Mouse (Mus musculus) skeletal muscle tissue, adult 2 months (tissue): ENCODE measurements around the gene Ip6k1.

ENCODE experiments used
- DNase-seq: peaks from one replicate; pipeline ENCODE4 v3.0.0-alpha.2; 2012; ENCODE audit warnings: low read depth, low spot score

Gene Ip6k1

GRCm38 (mm10) chr9:108056361-108057261 lies 54.3 kb downstream of the Ip6k1 start:
- no peak for DNase-seq

GRCm38 (mm10) chr9:108057262-108057562 lies 54.9 kb downstream of the Ip6k1 start:
- DNase-seq = peak; percentile 84

- no peak for DNase-seq
Measured at GRCm38 (mm10) chr9:108058291-108058690, 56.0 kb downstream of the Ip6k1 start.

- no peak for DNase-seq
Measured at GRCm38 (mm10) chr9:108062142-108062541, 59.8 kb downstream of the Ip6k1 start.

GRCm38 (mm10) chr9:108063361-108063760 lies 61.1 kb downstream of the Ip6k1 start:
- DNase-seq = no peak

- peak; percentile 88 for DNase-seq
Measured at GRCm38 (mm10) chr9:108065491-108066011, 63.2 kb downstream of the Ip6k1 start.

GRCm38 (mm10) chr9:108067199-108067598 lies 64.9 kb downstream of the Ip6k1 start:
- DNase-seq = no peak

GRCm38 (mm10) chr9:108067900-108068299 lies 65.6 kb downstream of the Ip6k1 start:
- DNase-seq = peak; percentile 90

- no peak for DNase-seq
Measured at GRCm38 (mm10) chr9:108069007-108069406, 66.7 kb downstream of the Ip6k1 start.

- no peak for DNase-seq
Measured at GRCm38 (mm10) chr9:108069529-108069928, 67.2 kb downstream of the Ip6k1 start.

- no peak for DNase-seq
Measured at GRCm38 (mm10) chr9:108071801-108072200, 69.5 kb downstream of the Ip6k1 start.

- no peak for DNase-seq
Measured at GRCm38 (mm10) chr9:108072481-108072924, 70.2 kb downstream of the Ip6k1 start.

- DNase-seq = peak; percentile 83
Measured at GRCm38 (mm10) chr9:108073141-108073930, 71.0 kb downstream of the Ip6k1 start.

GRCm38 (mm10) chr9:108080168-108080567 lies 77.9 kb downstream of the Ip6k1 start, which contains the start of gene Mst1:
Gene Mst1, plus strand, starts transcription at chr9:108080436.
- DNase-seq = no peak

GRCm38 (mm10) chr9:108082549-108082948 lies 80.2 kb downstream of the Ip6k1 start:
- DNase-seq = no peak

GRCm38 (mm10) chr9:108082988-108083431 lies 80.7 kb downstream of the Ip6k1 start, which contains the start of gene Rnf123:
Gene Rnf123, minus strand, starts transcription at chr9:108083346.
- no peak for DNase-seq

- no peak for DNase-seq
Measured at GRCm38 (mm10) chr9:108083561-108083960, 81.3 kb downstream of the Ip6k1 start.

GRCm38 (mm10) chr9:108085261-108085660 lies 83.0 kb downstream of the Ip6k1 start:
- DNase-seq = no peak

GRCm38 (mm10) chr9:108090611-108091120 lies 88.4 kb downstream of the Ip6k1 start:
- DNase-seq = no peak

GRCm38 (mm10) chr9:108093586-108093985 lies 91.3 kb downstream of the Ip6k1 start:
- no peak for DNase-seq

- DNase-seq = peak; percentile 93
Measured at GRCm38 (mm10) chr9:108094184-108094941, 92.1 kb downstream of the Ip6k1 start, which contains the start of gene Apeh. Gene Apeh, minus strand, starts transcription at chr9:108094606.
